Mouse (Mus musculus): ENCODE data around the gene Sgsm3. TPM values are rescaled to one million over a fixed set of nuclear protein-coding genes. Genes with fewer than 3 reads are reported as not detected.

Gene Sgsm3
- polyA plus RNA-seq, 1 experiment from 2014 or later, result 26.8 TPM

DNA sequence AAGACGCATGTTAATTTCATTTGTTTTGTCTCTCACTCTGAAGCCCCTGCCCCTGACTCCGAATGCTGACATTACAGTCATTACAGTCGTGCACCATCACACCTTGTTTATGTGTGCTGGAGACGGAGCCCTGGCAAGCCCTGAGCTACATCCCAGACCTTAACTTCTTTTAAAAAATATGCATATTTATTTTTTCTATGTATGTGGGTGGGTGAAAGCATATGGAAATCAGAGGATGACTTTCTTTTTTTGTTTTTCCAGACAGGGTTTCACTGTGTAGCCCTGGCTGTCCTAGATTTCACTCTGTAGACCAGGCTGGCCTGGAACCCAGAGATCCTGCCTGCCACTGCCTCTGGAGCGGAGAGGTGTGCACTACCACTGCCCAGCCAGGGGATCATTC is 17.4 kb downstream of the Sgsm3 start:
- Histone ChIP-seq H3K36me3 (ENCODE audit: control insufficient read depth, insufficient read depth, low read length) (no peaks in the 10 kb centered on the region), H3K4me2 (no peak overlapping the region), H3K27me3 (ENCODE audit: control insufficient read depth, insufficient read depth, low read length) (no peaks in the 10 kb centered on the region), H3K27ac (ENCODE audit: low read depth, low read length) (no peak overlapping the region), H3K9ac (ENCODE audit: low read length) (no peak overlapping the region), H3K9me3 (ENCODE audit: control insufficient read depth, low read length) (no peaks in the 10 kb centered on the region), H3K4me1 (ENCODE audit: control insufficient read depth, insufficient read depth, low read length) (no peaks in the 10 kb centered on the region), H3K4me3 (ENCODE audit: low read depth, low read length) (no peak overlapping the region)
- DNase-seq (ENCODE audit: low spot score, missing footprints) (no peak), ATAC-seq (ENCODE audit: low FRiP score) (no peak)
- WGBS, result 88% methylated on average over 5 of the region's 5 CpGs

GRCm38 (mm10) chr15:80996090-80996835 is 18.7 kb downstream of the Sgsm3 start:
- WGBS, result 78% methylated on average over 6 of the region's 6 CpGs
- H3K4me2 ChIP-seq, result no peak overlapping the region
- ATAC-seq (ENCODE audit: low FRiP score), result no peak

DNA sequence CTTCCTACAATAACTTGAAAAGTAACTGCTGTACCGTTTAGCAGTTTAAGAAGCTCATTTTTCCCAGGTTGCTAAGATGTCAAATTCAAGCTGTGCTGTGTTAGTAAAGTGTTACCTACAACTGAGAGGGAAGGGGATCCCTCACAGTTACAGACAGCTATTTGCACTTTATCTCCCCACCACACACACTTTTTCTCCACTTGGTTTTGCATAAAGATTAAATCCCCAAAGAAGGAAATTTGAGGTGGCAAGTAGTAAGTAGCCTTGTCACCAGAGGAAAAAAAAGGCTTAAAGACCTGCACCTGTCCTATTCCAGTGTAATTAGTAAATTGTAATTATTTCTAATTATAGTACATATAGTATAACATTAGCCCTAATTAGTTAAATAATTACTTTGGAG is 19.5 kb downstream of the Sgsm3 start:
- no peaks in the 10 kb centered on the region for H3K27me3 ChIP-seq (ENCODE audit: control insufficient read depth, insufficient read depth, low read length)
- no peaks in the 10 kb centered on the region for H3K36me3 ChIP-seq (ENCODE audit: control insufficient read depth, insufficient read depth, low read length)
- DNase-seq (ENCODE audit: low spot score, missing footprints), result no peak
- no peak overlapping the region for H3K4me2 ChIP-seq
- H3K4me1 ChIP-seq (ENCODE audit: control insufficient read depth, insufficient read depth, low read length), result no peaks in the 10 kb centered on the region
- no peak overlapping the region for H3K27ac ChIP-seq (ENCODE audit: low read depth, low read length)
- H3K9ac ChIP-seq (ENCODE audit: low read length), result no peak overlapping the region
- H3K4me3 ChIP-seq (ENCODE audit: low read depth, low read length), result no peak overlapping the region
- no peak for ATAC-seq (ENCODE audit: low FRiP score)
- no peaks in the 10 kb centered on the region for H3K9me3 ChIP-seq (ENCODE audit: control insufficient read depth, low read length)
- WGBS, result 71% methylated on average over 1 of the region's 1 CpGs

More at GRCm38 (mm10) chr15:80996090-80996835, 18.7 kb downstream of the Sgsm3 start:
- DNase-seq (ENCODE audit: low spot score, missing footprints), result no peak
- H3K4me1 ChIP-seq (ENCODE audit: control insufficient read depth, insufficient read depth, low read length), result no peaks in the 10 kb centered on the region
- no peaks in the 10 kb centered on the region for H3K9me3 ChIP-seq (ENCODE audit: control insufficient read depth, low read length)
- no peak overlapping the region for H3K9ac ChIP-seq (ENCODE audit: low read length)
- H3K27ac ChIP-seq (ENCODE audit: low read depth, low read length), result no peak overlapping the region
- no peak overlapping the region for H3K4me3 ChIP-seq (ENCODE audit: low read depth, low read length)
- H3K36me3 ChIP-seq (ENCODE audit: control insufficient read depth, insufficient read depth, low read length), result no peaks in the 10 kb centered on the region
- no peaks in the 10 kb centered on the region for H3K27me3 ChIP-seq (ENCODE audit: control insufficient read depth, insufficient read depth, low read length)

- H3K9me3 ChIP-seq (ENCODE audit: control insufficient read depth, low read length), result no peaks in the 10 kb centered on the region
- H3K36me3 ChIP-seq (ENCODE audit: control insufficient read depth, insufficient read depth, low read length), result no peaks in the 10 kb centered on the region
- WGBS, result 48% methylated on average over 2 of the region's 4 CpGs
- H3K4me1 ChIP-seq (ENCODE audit: control insufficient read depth, insufficient read depth, low read length), result no peaks in the 10 kb centered on the region
- H3K4me3 ChIP-seq (ENCODE audit: low read depth, low read length), result no peak overlapping the region
- H3K9ac ChIP-seq (ENCODE audit: low read length), result no peak overlapping the region
- DNase-seq (ENCODE audit: low spot score, missing footprints) (no peak), ATAC-seq (ENCODE audit: low FRiP score) (no peak)
- no peak overlapping the region for H3K4me2 ChIP-seq
- H3K27ac ChIP-seq (ENCODE audit: low read depth, low read length), result no peak overlapping the region
- H3K27me3 ChIP-seq (ENCODE audit: control insufficient read depth, insufficient read depth, low read length), result no peaks in the 10 kb centered on the region
These were observed 23.0 kb downstream of the Sgsm3 start for GRCm38 (mm10) chr15:81000419-81001138.

DNA sequence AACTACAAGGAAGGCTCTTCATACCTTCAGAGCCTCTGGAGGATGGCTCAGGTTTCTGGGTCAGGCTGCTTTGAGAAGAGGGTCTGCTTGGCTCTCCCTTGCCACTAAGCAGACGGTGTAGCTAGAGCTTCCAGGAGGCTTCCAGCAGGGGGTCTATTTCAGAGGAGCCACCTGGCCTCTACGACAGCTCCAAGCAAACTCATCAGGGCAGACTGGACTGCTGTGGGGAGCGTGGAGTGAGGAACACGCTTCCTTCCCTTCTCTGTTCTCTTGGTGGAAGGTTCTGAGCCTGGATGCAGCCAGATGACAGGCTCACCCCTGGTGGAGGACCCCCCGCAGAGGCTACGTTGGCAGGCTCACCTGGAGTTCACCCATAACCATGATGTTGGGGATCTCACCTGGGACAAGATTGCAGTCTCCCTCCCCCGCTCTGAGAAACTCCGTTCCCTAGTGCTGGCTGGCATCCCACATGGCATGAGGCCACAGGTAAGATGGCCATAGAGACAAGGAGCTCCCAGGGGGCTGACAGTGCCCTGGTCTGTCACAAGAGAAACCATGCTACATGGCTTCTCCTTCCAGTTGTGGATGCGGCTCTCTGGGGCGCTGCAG is 28.7 kb downstream of the Sgsm3 start:
- WGBS, result 87% methylated on average over 10 of the region's 10 CpGs
- DNase-seq (ENCODE audit: low spot score, missing footprints) (no peak), ATAC-seq (ENCODE audit: low FRiP score) (no peak)
- H3K27me3 ChIP-seq (ENCODE audit: control insufficient read depth, insufficient read depth, low read length), result no peaks in the 10 kb centered on the region
- H3K36me3 ChIP-seq (ENCODE audit: control insufficient read depth, insufficient read depth, low read length), result peaks cover 2% of the 10 kb centered on the region; the same call in 1 of the 2 replicates
- no peak overlapping the region for H3K27ac ChIP-seq (ENCODE audit: low read depth, low read length)
- H3K9ac ChIP-seq (ENCODE audit: low read length), result no peak overlapping the region
- no peak overlapping the region for H3K4me3 ChIP-seq (ENCODE audit: low read depth, low read length)
- no peaks in the 10 kb centered on the region for H3K9me3 ChIP-seq (ENCODE audit: control insufficient read depth, low read length)
- H3K4me2 ChIP-seq, result no peak overlapping the region
- no peaks in the 10 kb centered on the region for H3K4me1 ChIP-seq (ENCODE audit: control insufficient read depth, insufficient read depth, low read length)

- no peak overlapping the region for H3K27ac ChIP-seq (ENCODE audit: low read depth, low read length)
- no peak overlapping the region for H3K4me2 ChIP-seq
- H3K9me3 ChIP-seq (ENCODE audit: control insufficient read depth, low read length), result no peaks in the 10 kb centered on the region
- ATAC-seq (ENCODE audit: low FRiP score) (no peak), DNase-seq (ENCODE audit: low spot score, missing footprints) (no peak)
- H3K36me3 ChIP-seq (ENCODE audit: control insufficient read depth, insufficient read depth, low read length), result peaks cover 2% of the 10 kb centered on the region; the same call in 1 of the 2 replicates
- no peaks in the 10 kb centered on the region for H3K4me1 ChIP-seq (ENCODE audit: control insufficient read depth, insufficient read depth, low read length)
- no peak overlapping the region for H3K9ac ChIP-seq (ENCODE audit: low read length)
- no peak overlapping the region for H3K4me3 ChIP-seq (ENCODE audit: low read depth, low read length)
- WGBS, result 98% methylated on average over 9 of the region's 9 CpGs
- H3K27me3 ChIP-seq (ENCODE audit: control insufficient read depth, insufficient read depth, low read length), result no peaks in the 10 kb centered on the region
These were observed 29.8 kb downstream of the Sgsm3 start for GRCm38 (mm10) chr15:81007339-81007738.

- 87% methylated on average over 8 of the region's 8 CpGs for WGBS
- Histone ChIP-seq H3K36me3 (ENCODE audit: control insufficient read depth, insufficient read depth, low read length) (peaks cover 2% of the 10 kb centered on the region; the same call in 1 of the 2 replicates), H3K4me1 (ENCODE audit: control insufficient read depth, insufficient read depth, low read length) (no peaks in the 10 kb centered on the region), H3K27ac (ENCODE audit: low read depth, low read length) (no peak overlapping the region), H3K27me3 (ENCODE audit: control insufficient read depth, insufficient read depth, low read length) (no peaks in the 10 kb centered on the region), H3K9ac (ENCODE audit: low read length) (no peak overlapping the region), H3K4me3 (ENCODE audit: low read depth, low read length) (no peak overlapping the region), H3K4me2 (no peak overlapping the region), H3K9me3 (ENCODE audit: control insufficient read depth, low read length) (no peaks in the 10 kb centered on the region)
- ATAC-seq (ENCODE audit: low FRiP score), result no peak
- DNase-seq (ENCODE audit: low spot score, missing footprints), result no peak
These were observed 30.3 kb downstream of the Sgsm3 start for GRCm38 (mm10) chr15:81007905-81008304.

GRCm38 (mm10) chr15:81008689-81009123 is 31.1 kb downstream of the Sgsm3 start:
- H3K9ac ChIP-seq (ENCODE audit: low read length), result no peak overlapping the region
- H3K4me2 ChIP-seq, result no peak overlapping the region
- no peak overlapping the region for H3K27ac ChIP-seq (ENCODE audit: low read depth, low read length)
- no peaks in the 10 kb centered on the region for H3K27me3 ChIP-seq (ENCODE audit: control insufficient read depth, insufficient read depth, low read length)
- no peaks in the 10 kb centered on the region for H3K9me3 ChIP-seq (ENCODE audit: control insufficient read depth, low read length)
- WGBS, result 61% methylated on average over 10 of the region's 10 CpGs
- ATAC-seq (ENCODE audit: low FRiP score) (no peak), DNase-seq (ENCODE audit: low spot score, missing footprints) (no peak)
- H3K4me3 ChIP-seq (ENCODE audit: low read depth, low read length), result no peak overlapping the region
- peaks cover 7% of the 10 kb centered on the region; the same call in 1 of the 2 replicates for H3K36me3 ChIP-seq (ENCODE audit: control insufficient read depth, insufficient read depth, low read length)
- H3K4me1 ChIP-seq (ENCODE audit: control insufficient read depth, insufficient read depth, low read length), result no peaks in the 10 kb centered on the region

GRCm38 (mm10) chr15:81010114-81010513 is 32.5 kb downstream of the Sgsm3 start:
- H3K27me3 ChIP-seq (ENCODE audit: control insufficient read depth, insufficient read depth, low read length), result no peaks in the 10 kb centered on the region
- 90% methylated on average over 7 of the region's 7 CpGs for WGBS
- ATAC-seq (ENCODE audit: low FRiP score), result no peak
- H3K4me1 ChIP-seq (ENCODE audit: control insufficient read depth, insufficient read depth, low read length), result no peaks in the 10 kb centered on the region
- no peak overlapping the region for H3K27ac ChIP-seq (ENCODE audit: low read depth, low read length)
- DNase-seq (ENCODE audit: low spot score, missing footprints), result no peak
- no peak overlapping the region for H3K4me2 ChIP-seq
- peaks cover 7% of the 10 kb centered on the region; the same call in 1 of the 2 replicates for H3K36me3 ChIP-seq (ENCODE audit: control insufficient read depth, insufficient read depth, low read length)
- H3K9me3 ChIP-seq (ENCODE audit: control insufficient read depth, low read length), result no peaks in the 10 kb centered on the region
- no peak overlapping the region for H3K9ac ChIP-seq (ENCODE audit: low read length)
- H3K4me3 ChIP-seq (ENCODE audit: low read depth, low read length), result no peak overlapping the region
